Mouse (Mus musculus) kidney, postnatal 0 days (tissue): ENCODE results near the gene Lrguk. TPM values are rescaled to one million over a fixed set of nuclear protein-coding genes. Genes with fewer than 3 reads are reported as not detected.

Experiments
- ATAC-seq: fragments of 200-750 bp; cut with Nextera tagmentation; replicated peaks from 2 replicates; pipeline ENCODE4 v1.8.0; 2017; ENCODE audit warnings: low read depth, moderate number of reproducible peaks, moderate TSS enrichment, moderate library complexity; ENCODE audit not compliant: low FRiP score
- DNase-seq: peaks from one replicate; pipeline ENCODE4 v3.0.0-alpha.2; 2016; ENCODE audit warnings: low spot score
- H3K27ac ChIP-seq: fragments of 300-500 bp; sonication (generic); 2 replicates; pipeline ENCODE4 v1.5.1; 2014; ENCODE audit warnings: mild to moderate bottlenecking
- H3K27me3 ChIP-seq: fragments of 300-500 bp; sonication (generic); 2 replicates; pipeline ENCODE4 v1.6.1; 2014; ENCODE audit warnings: low read length, mixed read lengths; ENCODE audit not compliant: insufficient read depth
- H3K36me3 ChIP-seq: fragments of 300-500 bp; sonication (generic); 2 replicates; pipeline ENCODE4 v1.6.1; 2014; ENCODE audit warnings: low read length, mixed read lengths; ENCODE audit not compliant: insufficient read depth
- H3K4me1 ChIP-seq: fragments of 300-500 bp; sonication (generic); replicated peaks from 2 replicates; pipeline ENCODE4 v1.6.1; 2014; ENCODE audit warnings: antibody characterized with exemption, low read length, mixed read lengths; ENCODE audit not compliant: insufficient read depth
- H3K4me2 ChIP-seq: fragments of 300-500 bp; sonication (generic); 2 replicates; pipeline ENCODE4 v1.6.1; 2014; ENCODE audit warnings: mild to moderate bottlenecking, low read length, moderate library complexity, mixed read lengths
- H3K4me3 ChIP-seq: fragments of 300-500 bp; sonication (generic); replicated peaks from 2 replicates; pipeline ENCODE4 v1.5.1; 2014; ENCODE audit warnings: low read depth, low read length
- H3K9ac ChIP-seq: fragments of 300-500 bp; sonication (generic); 2 replicates; pipeline ENCODE4 v1.6.1; 2014; ENCODE audit warnings: low read depth, low read length
- H3K9me3 ChIP-seq: fragments of 300-500 bp; sonication (generic); replicated peaks from 2 replicates; pipeline ENCODE4 v1.6.1; 2016; ENCODE audit warnings: low read length, inconsistent platforms, mixed read lengths
- CTCF ChIP-seq: IDR thresholded peaks from 2 replicates; pipeline ENCODE4 v1.5.1; 2016; ENCODE audit warnings: antibody characterized with exemption, low read depth, mild to moderate bottlenecking, moderate library complexity
- WGBS: fragments of 180-500 bp; shearing (Covaris S2); extraction: QIAGEN DNeasy Blood & Tissue Kit; methylation state at CpG from one replicate; pipeline ENCODE4 v1.1.7; 2014; 5-methylcytosine and 5-hydroxymethylcytosine counted together
- polyA plus RNA-seq: library from polyadenylated mRNA; unstranded; fragments of >200 nt; fragmentation: Nextera tagmentation; extraction: Ambion mirVana; gene quantifications from 2 replicates; pipeline ENCODE4 v1.2.1, GENCODE M21; 2015

The Lrguk gene
- polyA plus RNA-seq, 1 experiment from 2014 or later, result 1.2 TPM

GRCm38 (mm10) chr6:34156841-34157748, 127.8 kb downstream of the Lrguk start:
- H3K36me3 ChIP-seq, result peaks cover 38% of the 10 kb centered on the region

GRCm38 (mm10) chr6:34159998-34160815, 131.0 kb downstream of the Lrguk start:
- no peak overlapping the region for H3K27ac ChIP-seq
- DNase-seq, result no peak
- no peaks in the 10 kb centered on the region for H3K9me3 ChIP-seq
- H3K9ac ChIP-seq, result no peak overlapping the region
- no peak for ATAC-seq
- no peak overlapping the region for H3K4me2 ChIP-seq
- no peaks in the 10 kb centered on the region for H3K27me3 ChIP-seq
- peaks cover 21% of the 10 kb centered on the region for H3K4me1 ChIP-seq
- H3K4me3 ChIP-seq, result no peak overlapping the region
- peak; percentile 5; the same call in 1 of the 2 replicates for TF ChIP-seq CTCF
- peaks cover 44% of the 10 kb centered on the region for H3K36me3 ChIP-seq
- WGBS, result 65% methylated on average over 23 of the region's 23 CpGs

More at GRCm38 (mm10) chr6:34156841-34157748, 127.8 kb downstream of the Lrguk start:
- H3K4me2 ChIP-seq, result no peak overlapping the region
- TF ChIP-seq CTCF, result no peak
- H3K27me3 ChIP-seq, result no peaks in the 10 kb centered on the region
- no peak overlapping the region for H3K4me3 ChIP-seq
- peaks cover 48% of the 10 kb centered on the region for H3K4me1 ChIP-seq
- peak overlapping the region; percentile 82 for H3K27ac ChIP-seq
- H3K9ac ChIP-seq, result no peak overlapping the region
- no peaks in the 10 kb centered on the region for H3K9me3 ChIP-seq
- DNase-seq (no peak), ATAC-seq (no peak)
- WGBS, result 83% methylated on average over 14 of the region's 14 CpGs

- ATAC-seq (no peak), DNase-seq (no peak)
- WGBS, result 92% methylated on average over 7 of the region's 7 CpGs
- no peak for TF ChIP-seq CTCF
- H3K9ac ChIP-seq, result no peak overlapping the region
- no peaks in the 10 kb centered on the region for H3K27me3 ChIP-seq
- peaks cover 14% of the 10 kb centered on the region; the same call in 1 of the 2 replicates for H3K4me1 ChIP-seq
- no peak overlapping the region for H3K27ac ChIP-seq
- no peaks in the 10 kb centered on the region for H3K9me3 ChIP-seq
- peaks cover 51% of the 10 kb centered on the region for H3K36me3 ChIP-seq
- no peak overlapping the region for H3K4me2 ChIP-seq
- no peak overlapping the region for H3K4me3 ChIP-seq
These were observed 131.6 kb downstream of the Lrguk start for GRCm38 (mm10) chr6:34160816-34161310.

- no peak for ATAC-seq
- Histone ChIP-seq H3K4me1 (peaks cover 8% of the 10 kb centered on the region; the same call in 1 of the 2 replicates), H3K4me2 (no peak overlapping the region), H3K9me3 (no peaks in the 10 kb centered on the region), H3K36me3 (peaks cover 57% of the 10 kb centered on the region), H3K4me3 (no peak overlapping the region), H3K27ac (no peak overlapping the region), H3K9ac (no peak overlapping the region), H3K27me3 (no peaks in the 10 kb centered on the region)
- no peak for TF ChIP-seq CTCF
- WGBS, result 94% methylated on average over 7 of the region's 7 CpGs
- DNase-seq, result no peak
These were observed 132.3 kb downstream of the Lrguk start for GRCm38 (mm10) chr6:34161511-34161910.

GRCm38 (mm10) chr6:34162607-34163006, 133.4 kb downstream of the Lrguk start:
- ATAC-seq (no peak), DNase-seq (no peak)
- TF ChIP-seq CTCF, result no peak

GRCm38 (mm10) chr6:34163014-34163413, 133.8 kb downstream of the Lrguk start:
- Histone ChIP-seq H3K4me1 (no peaks in the 10 kb centered on the region), H3K9ac (no peak overlapping the region), H3K27ac (no peak overlapping the region), H3K36me3 (peaks cover 55% of the 10 kb centered on the region), H3K4me2 (no peak overlapping the region), H3K9me3 (no peaks in the 10 kb centered on the region), H3K4me3 (no peak overlapping the region), H3K27me3 (no peaks in the 10 kb centered on the region)
- TF ChIP-seq CTCF, result no peak
- no peak for ATAC-seq
- no peak for DNase-seq
- WGBS, result 88% methylated on average over 9 of the region's 9 CpGs

More at GRCm38 (mm10) chr6:34162607-34163006, 133.4 kb downstream of the Lrguk start:
- Histone ChIP-seq H3K4me1 (no peaks in the 10 kb centered on the region), H3K4me3 (no peak overlapping the region), H3K27me3 (no peaks in the 10 kb centered on the region), H3K27ac (no peak overlapping the region), H3K9ac (no peak overlapping the region), H3K9me3 (no peaks in the 10 kb centered on the region), H3K4me2 (no peak overlapping the region), H3K36me3 (peaks cover 59% of the 10 kb centered on the region)
- 66% methylated on average over 2 of the region's 2 CpGs for WGBS
